Mouse (Mus musculus) cerebellum, adult 2 months (tissue): ENCODE measurements around the gene Tmem163.

ENCODE experiments used
- CTCF ChIP-seq: fragments of 200-500 bp; IDR thresholded peaks from 2 replicates; pipeline ENCODE4 v1.5.1; 2011; ENCODE audit warnings: low read depth, mild to moderate bottlenecking, control low read depth, low read length, moderate library complexity, borderline replicate concordance; ENCODE audit not compliant: insufficient read depth
- POLR2A ChIP-seq: fragments of 200-500 bp; IDR thresholded peaks from 2 replicates; pipeline ENCODE4 v1.6.1; 2011; ENCODE audit warnings: low read length, control low read depth, borderline replicate concordance; ENCODE audit not compliant: insufficient read depth

GRCm38 (mm10) chr1:127514479-127514878, 164.9 kb downstream of the Tmem163 start:
- TF ChIP-seq CTCF = no peak
- no peak for TF ChIP-seq POLR2A
